Mouse (Mus musculus) forebrain, embryonic 15.5 days (tissue): Measurements from ENCODE around the gene Rom1. TPM values are rescaled to one million over a fixed set of nuclear protein-coding genes. Genes with fewer than 3 reads are reported as not detected.

Experiments used
- ATAC-seq: fragments of 200-750 bp; cut with Nextera tagmentation; replicated peaks from 2 replicates; pipeline ENCODE4 v1.8.0; 2017; ENCODE audit warnings: mild to moderate bottlenecking, moderate TSS enrichment, moderate library complexity
- H3K27ac ChIP-seq: fragments of 300-500 bp; sonication (generic); replicated peaks from 2 replicates; pipeline ENCODE4 v1.5.1; 2015; ENCODE audit warnings: mild to moderate bottlenecking, inconsistent platforms
- H3K27me3 ChIP-seq: fragments of 300-500 bp; sonication (generic); 2 replicates; pipeline ENCODE4 v1.6.1; 2015; ENCODE audit warnings: inconsistent platforms
- H3K36me3 ChIP-seq: fragments of 300-500 bp; sonication (generic); 2 replicates; pipeline ENCODE4 v1.6.1; 2015; ENCODE audit warnings: mild to moderate bottlenecking, inconsistent platforms
- H3K4me1 ChIP-seq: fragments of 300-500 bp; sonication (generic); 2 replicates; pipeline ENCODE4 v1.6.1; 2015; ENCODE audit warnings: inconsistent platforms
- H3K4me2 ChIP-seq: fragments of 300-500 bp; sonication (generic); replicated peaks from 2 replicates; pipeline ENCODE4 v1.6.1; 2015; ENCODE audit warnings: mild to moderate bottlenecking, inconsistent platforms
- H3K4me3 ChIP-seq: fragments of 300-500 bp; sonication (generic); 2 replicates; pipeline ENCODE4 v1.5.1; 2015; ENCODE audit warnings: mild to moderate bottlenecking, inconsistent platforms
- H3K9ac ChIP-seq: fragments of 300-500 bp; sonication (generic); replicated peaks from 2 replicates; pipeline ENCODE4 v1.6.1; 2015; ENCODE audit warnings: mild to moderate bottlenecking, inconsistent platforms
- H3K9me3 ChIP-seq: fragments of 300-500 bp; sonication (generic); 2 replicates; pipeline ENCODE4 v1.6.1; 2016; ENCODE audit warnings: inconsistent platforms
- WGBS: fragments of 180-500 bp; shearing (Covaris S2); methylation state at CpG from one replicate; pipeline ENCODE4 v1.1.7; 2015; ENCODE audit warnings: mixed read lengths; 5-methylcytosine and 5-hydroxymethylcytosine counted together
- polyA plus RNA-seq: library from polyadenylated mRNA; unstranded; fragments of >200 nt; fragmentation: Nextera tagmentation; extraction: Ambion mirVana; gene quantifications from 2 replicates; pipeline ENCODE4 v1.2.1, GENCODE M21; 2015

Gene Rom1
- polyA plus RNA-seq, 1 experiment from 2014 or later, result 1.5 TPM

- Histone ChIP-seq H3K4me2 (no peak overlapping the region), H3K4me3 (no peak overlapping the region), H3K27ac (no peak overlapping the region), H3K27me3 (no peaks in the 10 kb centered on the region), H3K4me1 (peaks cover 9% of the 10 kb centered on the region), H3K9ac (no peak overlapping the region), H3K9me3 (no peaks in the 10 kb centered on the region), H3K36me3 (peaks cover 80% of the 10 kb centered on the region)
- no peak for ATAC-seq
- WGBS, result 89% methylated on average over 2 of the region's 2 CpGs
Measured at GRCm38 (mm10) chr19:8962256-8962655, 33.1 kb upstream of the Rom1 start.

- peak overlapping the region; percentile 94 for H3K4me3 ChIP-seq
- peaks cover 55% of the 10 kb centered on the region for H3K36me3 ChIP-seq
- WGBS, result 7% methylated on average over 9 of the region's 9 CpGs
Measured at GRCm38 (mm10) chr19:8954171-8954570, 25.0 kb upstream of the Rom1 start.

GRCm38 (mm10) chr19:8953135-8954039, 24.2 kb upstream of the Rom1 start, which contains the start of gene Tut1:
TSS of gene Tut1 (plus strand) at chr19:8953847.
- no peaks in the 10 kb centered on the region for H3K9me3 ChIP-seq
- H3K4me1 ChIP-seq, result peaks cover 45% of the 10 kb centered on the region
- H3K9ac ChIP-seq, result peak within 1 kb of the TSS; percentile 73
- peak within 1 kb of the TSS; percentile 91 for H3K4me2 ChIP-seq
- H3K36me3 ChIP-seq, result peaks cover 57% of the 10 kb centered on the region
- peak within 1 kb of the TSS; percentile 94 for H3K4me3 ChIP-seq
- peak; percentile 97 for ATAC-seq
- 2% methylated on average over 46 of the region's 46 CpGs for WGBS
- peak within 1 kb of the TSS; percentile 99 for H3K27ac ChIP-seq
- no peaks in the 10 kb centered on the region for H3K27me3 ChIP-seq

More at GRCm38 (mm10) chr19:8954171-8954570, 25.0 kb upstream of the Rom1 start:
- Histone ChIP-seq H3K27ac (peak overlapping the region; percentile 99), H3K4me2 (peak overlapping the region; percentile 91), H3K4me1 (peaks cover 45% of the 10 kb centered on the region), H3K27me3 (no peaks in the 10 kb centered on the region), H3K9ac (peak overlapping the region; percentile 73), H3K9me3 (no peaks in the 10 kb centered on the region)
- no peak for ATAC-seq

GRCm38 (mm10) chr19:8952241-8952640, 23.1 kb upstream of the Rom1 start:
- Histone ChIP-seq H3K27ac (peak overlapping the region; percentile 99), H3K36me3 (peaks cover 61% of the 10 kb centered on the region), H3K4me1 (peaks cover 45% of the 10 kb centered on the region), H3K4me3 (peak overlapping the region; percentile 94; the same call in 1 of the 2 replicates), H3K4me2 (peak overlapping the region; percentile 91; the same call in 1 of the 2 replicates), H3K9me3 (no peaks in the 10 kb centered on the region), H3K9ac (peak overlapping the region; percentile 55), H3K27me3 (no peaks in the 10 kb centered on the region)
- peak; percentile 14 for ATAC-seq
- 36% methylated on average over 9 of the region's 9 CpGs for WGBS

GRCm38 (mm10) chr19:8950190-8950589, 21.0 kb upstream of the Rom1 start:
- H3K9me3 ChIP-seq, result no peaks in the 10 kb centered on the region
- H3K4me3 ChIP-seq, result no peak overlapping the region
- no peak overlapping the region for H3K4me2 ChIP-seq
- H3K27me3 ChIP-seq, result no peaks in the 10 kb centered on the region
- peaks cover 67% of the 10 kb centered on the region for H3K36me3 ChIP-seq
- no peak overlapping the region for H3K27ac ChIP-seq
- WGBS, result 92% methylated on average over 5 of the region's 5 CpGs
- no peak for ATAC-seq
- H3K9ac ChIP-seq, result no peak overlapping the region
- H3K4me1 ChIP-seq, result peaks cover 39% of the 10 kb centered on the region

GRCm38 (mm10) chr19:8946929-8947328, 17.8 kb upstream of the Rom1 start:
- Histone ChIP-seq H3K27me3 (no peaks in the 10 kb centered on the region), H3K4me3 (no peak overlapping the region), H3K4me2 (no peak overlapping the region), H3K9ac (no peak overlapping the region), H3K4me1 (peaks cover 38% of the 10 kb centered on the region), H3K9me3 (no peaks in the 10 kb centered on the region), H3K36me3 (peaks cover 68% of the 10 kb centered on the region), H3K27ac (no peak overlapping the region)
- 91% methylated on average over 7 of the region's 7 CpGs for WGBS
- ATAC-seq, result no peak

- 84% methylated on average over 6 of the region's 6 CpGs for WGBS
- Histone ChIP-seq H3K9ac (no peak overlapping the region), H3K4me2 (peak overlapping the region; percentile 68), H3K9me3 (no peaks in the 10 kb centered on the region), H3K4me1 (peaks cover 40% of the 10 kb centered on the region), H3K27me3 (no peaks in the 10 kb centered on the region), H3K4me3 (peak overlapping the region; percentile 22; the same call in 1 of the 2 replicates), H3K27ac (0 out of 2 replicates have a peak overlapping the region, but pooled peaks have one; percentile 23), H3K36me3 (peaks cover 51% of the 10 kb centered on the region)
- ATAC-seq, result no peak
Measured at GRCm38 (mm10) chr19:8945251-8945650, 16.1 kb upstream of the Rom1 start.

GRCm38 (mm10) chr19:8944750-8945149, 15.6 kb upstream of the Rom1 start:
- Histone ChIP-seq H3K9ac (peak overlapping the region; percentile 16; the same call in 1 of the 2 replicates), H3K27ac (0 out of 2 replicates have a peak overlapping the region, but pooled peaks have one; percentile 23), H3K9me3 (no peaks in the 10 kb centered on the region), H3K4me1 (peaks cover 40% of the 10 kb centered on the region), H3K27me3 (no peaks in the 10 kb centered on the region), H3K4me3 (peak overlapping the region; percentile 22), H3K36me3 (peaks cover 48% of the 10 kb centered on the region), H3K4me2 (peak overlapping the region; percentile 68)
- no peak for ATAC-seq
- WGBS, result 31% methylated on average over 5 of the region's 5 CpGs

- H3K27ac ChIP-seq, result peak overlapping the region; percentile 27; the same call in 1 of the 2 replicates
- ATAC-seq, result no peak
- H3K27me3 ChIP-seq, result no peaks in the 10 kb centered on the region
- peak overlapping the region; percentile 68 for H3K4me2 ChIP-seq
- H3K9me3 ChIP-seq, result no peaks in the 10 kb centered on the region
- H3K4me1 ChIP-seq, result peaks cover 40% of the 10 kb centered on the region
- H3K4me3 ChIP-seq, result peak overlapping the region; percentile 100
- WGBS, result 42% methylated on average over 5 of the region's 5 CpGs
- H3K9ac ChIP-seq, result peak overlapping the region; percentile 33
- H3K36me3 ChIP-seq, result peaks cover 43% of the 10 kb centered on the region
Measured at GRCm38 (mm10) chr19:8944062-8944461, 14.9 kb upstream of the Rom1 start.

GRCm38 (mm10) chr19:8943047-8943446, 13.9 kb upstream of the Rom1 start:
- ATAC-seq, result no peak
- no peaks in the 10 kb centered on the region for H3K27me3 ChIP-seq
- H3K4me1 ChIP-seq, result peaks cover 40% of the 10 kb centered on the region
- H3K9me3 ChIP-seq, result no peaks in the 10 kb centered on the region
- no peak overlapping the region for H3K27ac ChIP-seq
- peak overlapping the region; percentile 100 for H3K4me3 ChIP-seq
- peak overlapping the region; percentile 68 for H3K4me2 ChIP-seq
- WGBS, result 67% methylated on average over 2 of the region's 2 CpGs
- H3K36me3 ChIP-seq, result peaks cover 33% of the 10 kb centered on the region
- peak overlapping the region; percentile 99 for H3K9ac ChIP-seq

- no peaks in the 10 kb centered on the region for H3K9me3 ChIP-seq
- under 1% methylated on average over 46 of the region's 46 CpGs for WGBS
- peak; percentile 59 for ATAC-seq
Measured at GRCm38 (mm10) chr19:8942276-8942964, 13.3 kb upstream of the Rom1 start.

More at GRCm38 (mm10) chr19:8942276-8942964, 13.3 kb upstream of the Rom1 start:
- peaks cover 26% of the 10 kb centered on the region for H3K36me3 ChIP-seq
- H3K4me3 ChIP-seq, result peak overlapping the region; percentile 100
- H3K27ac ChIP-seq, result peak overlapping the region; percentile 95
- H3K27me3 ChIP-seq, result no peaks in the 10 kb centered on the region
- H3K9ac ChIP-seq, result peak overlapping the region; percentile 99
- peak overlapping the region; percentile 68 for H3K4me2 ChIP-seq
- peaks cover 40% of the 10 kb centered on the region for H3K4me1 ChIP-seq
